Mouse (Mus musculus): ENCODE measurements around the gene Fcrl5. TPM values are rescaled to one million over a fixed set of nuclear protein-coding genes. Genes with fewer than 3 reads are reported as not detected.

Fcrl5 gene
- polyA plus RNA-seq (2014; fragmentation: Nextera tagmentation; extraction: Ambion mirVana): not detected in 2 replicates

DNA sequence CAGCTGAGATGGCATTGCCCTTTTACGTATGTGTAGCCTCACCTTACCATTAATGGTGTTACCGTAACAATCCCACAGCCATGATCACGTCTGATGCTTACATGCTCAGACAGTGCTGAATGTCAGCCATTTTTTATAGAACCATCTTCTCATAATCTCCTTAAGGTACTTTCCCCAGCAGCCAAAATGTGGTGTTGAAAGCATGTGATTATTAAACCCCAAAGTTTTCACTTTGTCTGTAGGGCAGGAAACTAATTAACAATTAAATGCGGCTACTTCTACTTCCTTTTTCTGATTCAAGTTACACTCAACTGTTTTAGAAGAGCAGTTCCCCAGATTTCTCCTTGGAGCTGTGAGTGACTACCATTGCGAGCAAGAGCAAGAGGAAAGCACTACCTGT is at the start of gene Fcrl5:
Gene Fcrl5 (plus strand): TSS at position 295 of the 400 bp plus-strand sequence.
- no peaks in the 10 kb centered on the region for H3K9me3 ChIP-seq (ENCODE audit: control insufficient read depth, low read length)
- no peak for ATAC-seq (ENCODE audit: low FRiP score)
- H3K36me3 ChIP-seq (replicated peaks; ENCODE audit: control insufficient read depth, insufficient read depth): no peaks in the 10 kb centered on the region
- WGBS: 91% methylated on average over 5 of the region's 5 CpGs
- H3K27me3 ChIP-seq (ENCODE audit: control insufficient read depth, insufficient read depth, low read length): no peaks in the 10 kb centered on the region
- H3K27ac ChIP-seq: no peak within 1 kb of the TSS
- H3K4me3 ChIP-seq (replicated peaks; ENCODE audit: low read length): no peak within 1 kb of the TSS
- H3K9ac ChIP-seq: no peak within 1 kb of the TSS
- H3K4me2 ChIP-seq (replicated peaks): no peak within 1 kb of the TSS
- H3K4me1 ChIP-seq (replicated peaks; ENCODE audit: control insufficient read depth, insufficient read depth, low read length): no peaks in the 10 kb centered on the region
- no peak for DNase-seq (ENCODE audit: low spot score)

DNA sequence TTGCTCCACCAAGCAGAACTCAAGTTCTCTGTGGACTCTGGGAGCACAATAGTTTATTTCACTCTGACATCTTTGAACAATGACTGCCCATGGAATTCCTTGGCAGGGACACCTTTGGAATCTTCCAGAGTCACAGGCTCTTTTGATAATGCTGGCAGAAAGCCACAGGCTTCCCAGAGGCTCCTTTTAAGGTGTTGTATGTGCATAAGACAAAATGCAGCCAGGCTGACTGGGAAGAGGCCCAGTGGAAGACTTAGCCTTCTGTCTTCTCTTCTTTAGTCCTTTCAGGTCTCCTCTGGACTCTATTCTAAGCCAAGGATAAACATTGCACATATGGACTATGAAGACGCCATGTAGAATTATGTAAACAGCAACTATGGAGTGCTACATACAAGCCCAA is 44.6 kb upstream of the Fcrl5 start:
- Histone ChIP-seq H3K4me1 (replicated peaks; ENCODE audit: control insufficient read depth, insufficient read depth, low read length) (no peaks in the 10 kb centered on the region), H3K9ac (no peak overlapping the region), H3K4me2 (replicated peaks) (no peak overlapping the region), H3K4me3 (replicated peaks; ENCODE audit: low read length) (no peak overlapping the region), H3K27me3 (ENCODE audit: control insufficient read depth, insufficient read depth, low read length) (no peaks in the 10 kb centered on the region), H3K27ac (no peak overlapping the region), H3K9me3 (ENCODE audit: control insufficient read depth, low read length) (no peaks in the 10 kb centered on the region), H3K36me3 (replicated peaks; ENCODE audit: control insufficient read depth, insufficient read depth) (no peaks in the 10 kb centered on the region)
- ATAC-seq (ENCODE audit: low FRiP score): no peak
- 80% methylated on average over 1 of the region's 1 CpGs for WGBS
- DNase-seq (ENCODE audit: low spot score): no peak

DNA sequence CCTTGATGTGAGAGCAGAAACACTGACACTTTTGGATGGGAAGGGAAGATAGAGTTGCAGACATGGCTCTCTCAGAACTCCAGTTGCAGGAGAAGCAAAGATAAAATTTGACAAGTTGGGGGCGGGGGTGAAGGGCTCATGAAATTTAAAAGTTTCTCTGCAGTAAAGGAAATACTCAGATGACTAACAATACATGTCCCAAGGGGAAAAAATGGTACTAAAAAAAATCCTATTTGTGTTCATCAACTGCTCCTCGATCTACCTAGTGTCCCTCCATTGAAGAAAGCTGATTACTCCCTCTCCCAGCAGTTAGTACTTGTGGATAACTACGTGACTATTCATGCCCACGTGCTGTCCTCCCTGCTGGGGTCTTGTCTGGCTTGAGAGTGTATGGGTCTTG is 36.8 kb upstream of the Fcrl5 start:
- WGBS: 65% methylated on average over 4 of the region's 4 CpGs
- DNase-seq (ENCODE audit: low spot score) (no peak), ATAC-seq (ENCODE audit: low FRiP score) (no peak)
- no peak overlapping the region for H3K9ac ChIP-seq
- H3K4me1 ChIP-seq (replicated peaks; ENCODE audit: control insufficient read depth, insufficient read depth, low read length): no peaks in the 10 kb centered on the region
- H3K4me2 ChIP-seq (replicated peaks): no peak overlapping the region
- H3K36me3 ChIP-seq (replicated peaks; ENCODE audit: control insufficient read depth, insufficient read depth): no peaks in the 10 kb centered on the region
- H3K27ac ChIP-seq: no peak overlapping the region
- H3K9me3 ChIP-seq (ENCODE audit: control insufficient read depth, low read length): no peaks in the 10 kb centered on the region
- H3K4me3 ChIP-seq (replicated peaks; ENCODE audit: low read length): no peak overlapping the region
- no peaks in the 10 kb centered on the region for H3K27me3 ChIP-seq (ENCODE audit: control insufficient read depth, insufficient read depth, low read length)

DNA sequence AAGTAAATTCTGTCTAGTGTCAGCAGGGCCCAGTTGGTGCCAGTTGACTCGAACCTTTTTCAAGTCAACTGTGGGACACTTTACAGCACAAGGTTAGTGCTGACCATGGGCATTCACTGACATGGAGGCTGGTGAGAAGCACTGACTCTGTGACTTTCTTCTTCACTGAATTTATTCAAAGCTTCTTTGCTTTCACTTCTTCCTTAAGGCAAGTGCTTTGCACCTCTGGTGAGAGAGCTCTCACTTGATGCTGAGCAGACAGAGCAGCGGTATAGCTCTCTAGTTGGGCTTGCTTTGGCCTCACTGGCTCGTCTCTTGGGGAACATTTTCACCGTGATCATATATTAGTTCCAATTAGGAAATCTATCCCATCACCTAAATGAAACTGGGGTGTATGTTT is 35.7 kb upstream of the Fcrl5 start:
- H3K4me2 ChIP-seq (replicated peaks): no peak overlapping the region
- H3K27ac ChIP-seq: no peak overlapping the region
- no peaks in the 10 kb centered on the region for H3K9me3 ChIP-seq (ENCODE audit: control insufficient read depth, low read length)
- DNase-seq (ENCODE audit: low spot score) (no peak), ATAC-seq (ENCODE audit: low FRiP score) (no peak)
- H3K36me3 ChIP-seq (replicated peaks; ENCODE audit: control insufficient read depth, insufficient read depth): no peaks in the 10 kb centered on the region
- no peaks in the 10 kb centered on the region for H3K4me1 ChIP-seq (replicated peaks; ENCODE audit: control insufficient read depth, insufficient read depth, low read length)
- H3K4me3 ChIP-seq (replicated peaks; ENCODE audit: low read length): no peak overlapping the region
- no peaks in the 10 kb centered on the region for H3K27me3 ChIP-seq (ENCODE audit: control insufficient read depth, insufficient read depth, low read length)
- H3K9ac ChIP-seq: no peak overlapping the region
- WGBS: 88% methylated on average over 4 of the region's 4 CpGs

DNA sequence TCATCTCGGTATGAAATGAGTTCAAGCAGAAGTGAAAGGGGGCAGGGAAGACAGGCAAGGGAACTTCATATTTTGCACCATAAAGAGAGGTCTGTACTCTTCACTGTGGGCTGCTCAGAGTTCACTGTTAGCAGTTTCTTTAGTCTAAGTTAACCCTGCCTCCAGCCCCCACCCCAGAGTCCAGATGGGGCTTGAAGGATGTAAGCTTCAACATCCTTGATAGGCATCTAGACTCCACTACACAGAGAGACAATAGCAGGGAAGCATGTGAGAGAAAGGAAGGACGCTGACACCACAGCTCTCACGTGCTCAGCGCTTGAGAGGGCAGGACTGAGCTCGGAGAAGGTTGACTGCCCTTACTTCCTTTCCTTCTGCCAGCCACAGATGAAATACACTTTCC is 34.3 kb upstream of the Fcrl5 start:
- Histone ChIP-seq H3K36me3 (replicated peaks; ENCODE audit: control insufficient read depth, insufficient read depth) (no peaks in the 10 kb centered on the region), H3K27me3 (ENCODE audit: control insufficient read depth, insufficient read depth, low read length) (no peaks in the 10 kb centered on the region), H3K27ac (no peak overlapping the region), H3K4me3 (replicated peaks; ENCODE audit: low read length) (no peak overlapping the region), H3K4me1 (replicated peaks; ENCODE audit: control insufficient read depth, insufficient read depth, low read length) (no peaks in the 10 kb centered on the region), H3K9ac (no peak overlapping the region), H3K9me3 (ENCODE audit: control insufficient read depth, low read length) (no peaks in the 10 kb centered on the region), H3K4me2 (replicated peaks) (no peak overlapping the region)
- DNase-seq (ENCODE audit: low spot score) (no peak), ATAC-seq (ENCODE audit: low FRiP score) (no peak)
- WGBS: 71% methylated on average over 5 of the region's 5 CpGs

DNA sequence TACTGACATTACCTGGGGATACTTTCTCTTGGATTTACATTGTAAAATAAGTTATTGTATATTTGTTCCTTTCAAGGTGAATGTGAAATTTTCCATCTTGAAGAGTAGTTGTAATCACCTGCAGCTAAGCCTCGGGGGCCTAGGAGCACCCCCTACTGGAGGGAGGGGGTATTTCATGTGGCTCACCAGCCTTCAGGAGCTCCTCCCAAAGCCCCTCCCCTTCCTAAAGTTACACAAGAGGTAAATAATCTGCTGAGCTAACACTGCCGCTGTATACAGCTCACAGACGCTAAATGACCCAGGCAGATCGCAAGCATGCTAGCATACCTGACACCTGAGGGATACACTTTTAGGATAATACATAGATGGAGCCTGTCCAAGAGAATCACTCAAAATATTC is 27.4 kb upstream of the Fcrl5 start:
- Histone ChIP-seq H3K27me3 (ENCODE audit: control insufficient read depth, insufficient read depth, low read length) (no peaks in the 10 kb centered on the region), H3K4me2 (replicated peaks) (no peak overlapping the region), H3K9me3 (ENCODE audit: control insufficient read depth, low read length) (no peaks in the 10 kb centered on the region), H3K27ac (no peak overlapping the region), H3K4me1 (replicated peaks; ENCODE audit: control insufficient read depth, insufficient read depth, low read length) (no peaks in the 10 kb centered on the region), H3K9ac (no peak overlapping the region), H3K4me3 (replicated peaks; ENCODE audit: low read length) (no peak overlapping the region), H3K36me3 (replicated peaks; ENCODE audit: control insufficient read depth, insufficient read depth) (no peaks in the 10 kb centered on the region)
- WGBS: 31% methylated on average over 4 of the region's 4 CpGs
- ATAC-seq (ENCODE audit: low FRiP score) (no peak), DNase-seq (ENCODE audit: low spot score) (no peak)

DNA sequence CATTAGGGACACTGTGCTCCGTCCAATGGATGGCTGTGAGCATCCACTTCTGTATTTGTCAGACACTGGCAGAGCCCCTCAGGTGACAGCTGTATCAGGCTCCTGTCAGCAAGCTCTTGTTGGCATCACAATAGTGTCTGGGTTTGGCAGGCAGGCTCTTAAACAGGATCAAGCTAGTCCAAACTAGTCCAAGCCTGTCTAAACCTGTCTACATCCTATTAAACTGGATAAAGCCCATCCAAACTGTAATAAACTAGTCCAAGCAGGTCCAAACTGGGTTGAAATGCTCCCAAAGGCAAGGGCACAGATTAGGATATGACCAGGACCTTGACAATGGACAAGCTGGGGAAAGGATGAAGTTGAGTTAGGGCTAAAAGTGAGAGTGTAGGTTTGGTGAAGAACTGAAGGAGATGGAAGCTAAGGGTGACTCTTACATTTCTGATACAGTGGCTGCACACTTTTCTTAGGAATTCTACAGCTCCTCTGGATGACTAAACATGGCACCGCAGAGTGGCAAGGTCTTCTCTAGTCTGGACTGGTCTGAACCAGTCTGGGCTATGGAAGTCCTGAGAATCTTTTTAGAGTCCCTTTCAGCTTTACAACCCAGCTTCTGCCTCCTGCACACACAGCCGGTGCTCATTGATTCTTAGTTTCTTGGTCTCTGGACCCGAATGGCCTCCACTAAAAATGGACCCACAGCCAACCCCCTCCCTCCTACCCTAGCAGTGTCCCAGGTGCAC is 26.2 kb upstream of the Fcrl5 start:
- Histone ChIP-seq H3K9ac (no peak overlapping the region), H3K27ac (no peak overlapping the region), H3K4me2 (replicated peaks) (no peak overlapping the region), H3K4me3 (replicated peaks; ENCODE audit: low read length) (no peak overlapping the region), H3K27me3 (ENCODE audit: control insufficient read depth, insufficient read depth, low read length) (no peaks in the 10 kb centered on the region), H3K36me3 (replicated peaks; ENCODE audit: control insufficient read depth, insufficient read depth) (no peaks in the 10 kb centered on the region), H3K4me1 (replicated peaks; ENCODE audit: control insufficient read depth, insufficient read depth, low read length) (no peaks in the 10 kb centered on the region), H3K9me3 (ENCODE audit: control insufficient read depth, low read length) (no peaks in the 10 kb centered on the region)
- WGBS: 82% methylated on average over 4 of the region's 4 CpGs
- DNase-seq (ENCODE audit: low spot score) (no peak), ATAC-seq (ENCODE audit: low FRiP score) (no peak)

DNA sequence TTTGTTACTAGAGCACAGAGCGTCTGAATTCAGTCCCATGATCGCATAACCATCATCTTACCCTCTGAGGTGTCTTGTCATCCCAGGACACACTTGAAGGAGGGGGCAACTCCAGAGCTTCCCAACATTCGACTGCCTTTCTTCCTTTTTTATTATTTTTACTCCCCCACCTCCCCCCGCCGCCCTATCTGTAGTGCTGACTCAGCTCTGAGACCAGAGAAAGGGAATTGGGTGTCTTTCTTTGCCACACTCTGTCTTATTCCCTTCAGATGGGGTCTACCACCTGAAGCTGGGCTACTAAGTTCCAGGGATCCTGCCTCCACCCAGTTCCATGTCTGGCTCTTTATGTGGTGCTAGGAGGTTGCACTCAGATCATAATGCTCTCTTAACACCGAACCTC is 25.0 kb upstream of the Fcrl5 start:
- Histone ChIP-seq H3K27ac (no peak overlapping the region), H3K9ac (no peak overlapping the region), H3K9me3 (ENCODE audit: control insufficient read depth, low read length) (no peaks in the 10 kb centered on the region), H3K4me1 (replicated peaks; ENCODE audit: control insufficient read depth, insufficient read depth, low read length) (no peaks in the 10 kb centered on the region), H3K4me3 (replicated peaks; ENCODE audit: low read length) (no peak overlapping the region), H3K4me2 (replicated peaks) (no peak overlapping the region), H3K27me3 (ENCODE audit: control insufficient read depth, insufficient read depth, low read length) (no peaks in the 10 kb centered on the region), H3K36me3 (replicated peaks; ENCODE audit: control insufficient read depth, insufficient read depth) (no peaks in the 10 kb centered on the region)
- WGBS: 88% methylated on average over 6 of the region's 6 CpGs
- ATAC-seq (ENCODE audit: low FRiP score) (no peak), DNase-seq (ENCODE audit: low spot score) (no peak)

DNA sequence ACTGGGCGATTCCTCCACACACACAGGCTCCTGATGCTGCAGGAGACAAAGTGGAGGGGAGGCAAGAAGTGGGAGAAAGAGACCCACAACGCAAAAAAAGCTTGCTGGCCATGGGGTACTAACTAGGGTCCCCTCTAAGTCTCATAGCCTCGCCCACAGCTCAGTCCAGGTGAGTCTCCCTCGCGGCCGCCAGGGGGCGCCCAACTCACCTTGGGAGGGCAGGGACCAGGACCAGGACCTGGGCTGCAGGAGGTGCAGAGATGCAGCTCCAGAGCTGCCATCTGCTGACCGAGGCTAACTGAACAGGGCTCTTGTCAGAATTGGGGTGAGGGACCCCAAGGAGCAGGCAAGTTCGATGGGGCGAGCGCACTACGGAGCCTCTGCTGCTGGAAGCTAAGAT is 24.4 kb upstream of the Fcrl5 start:
- ATAC-seq (ENCODE audit: low FRiP score) (no peak), DNase-seq (ENCODE audit: low spot score) (no peak)
- Histone ChIP-seq H3K4me3 (replicated peaks; ENCODE audit: low read length) (no peak overlapping the region), H3K36me3 (replicated peaks; ENCODE audit: control insufficient read depth, insufficient read depth) (no peaks in the 10 kb centered on the region), H3K4me2 (replicated peaks) (0 out of 2 replicates have a peak overlapping the region, but pooled peaks have one; percentile 22), H3K9ac (no peak overlapping the region), H3K27me3 (ENCODE audit: control insufficient read depth, insufficient read depth, low read length) (no peaks in the 10 kb centered on the region), H3K9me3 (ENCODE audit: control insufficient read depth, low read length) (no peaks in the 10 kb centered on the region), H3K4me1 (replicated peaks; ENCODE audit: control insufficient read depth, insufficient read depth, low read length) (no peaks in the 10 kb centered on the region), H3K27ac (no peak overlapping the region)
- 14% methylated on average over 12 of the region's 12 CpGs for WGBS

DNA sequence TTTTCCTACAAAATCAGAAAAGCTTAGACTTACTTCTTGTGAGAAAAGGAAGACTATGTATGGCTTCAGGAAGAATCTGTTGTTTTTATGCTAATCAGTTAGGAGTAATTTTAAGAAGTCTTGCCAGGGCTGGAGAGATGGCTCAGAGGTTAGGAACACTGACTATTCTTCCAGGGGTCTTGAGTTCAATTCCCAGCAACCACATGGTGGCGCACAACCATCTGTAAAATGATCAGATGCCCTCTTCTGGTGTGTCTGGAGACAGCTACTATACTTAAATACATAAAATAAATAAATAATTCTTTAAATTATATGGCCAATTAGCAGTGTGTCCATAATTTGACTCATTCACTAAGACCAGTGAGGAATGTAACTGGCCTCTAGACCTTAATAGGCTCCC is 14.9 kb upstream of the Fcrl5 start:
- no peaks in the 10 kb centered on the region for H3K36me3 ChIP-seq (replicated peaks; ENCODE audit: control insufficient read depth, insufficient read depth)
- ATAC-seq (ENCODE audit: low FRiP score) (no peak), DNase-seq (ENCODE audit: low spot score) (no peak)
- H3K27ac ChIP-seq: no peak overlapping the region
- no peak overlapping the region for H3K4me3 ChIP-seq (replicated peaks; ENCODE audit: low read length)
- no peak overlapping the region for H3K4me2 ChIP-seq (replicated peaks)
- no peaks in the 10 kb centered on the region for H3K9me3 ChIP-seq (ENCODE audit: control insufficient read depth, low read length)
- WGBS: 81% methylated on average over 1 of the region's 1 CpGs
- no peaks in the 10 kb centered on the region for H3K4me1 ChIP-seq (replicated peaks; ENCODE audit: control insufficient read depth, insufficient read depth, low read length)
- H3K9ac ChIP-seq: no peak overlapping the region
- no peaks in the 10 kb centered on the region for H3K27me3 ChIP-seq (ENCODE audit: control insufficient read depth, insufficient read depth, low read length)

Data from hindbrain, embryonic 14.5 days (tissue).